ENCODE assay signal across 12 mouse cellular contexts in the genomic region with DNA sequence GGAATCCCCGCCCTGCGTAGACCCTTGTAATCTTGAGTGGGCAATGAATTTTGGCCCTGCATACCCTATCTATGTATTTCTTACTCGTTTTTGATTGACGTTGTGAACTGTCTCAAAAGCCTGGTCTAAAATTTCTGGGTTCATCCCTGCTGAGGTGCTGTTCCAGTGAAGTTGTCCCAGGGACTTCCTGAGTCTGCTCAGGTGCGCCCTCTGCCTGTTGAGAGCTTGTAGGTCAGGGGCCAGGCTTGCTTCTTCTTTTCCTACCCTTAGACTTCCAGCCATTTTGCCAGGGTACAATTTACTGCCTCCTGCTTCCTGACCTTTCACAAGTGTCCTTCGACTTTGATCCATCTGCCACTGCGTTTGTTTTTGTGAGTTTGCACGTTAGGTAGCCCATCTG. TPM values are rescaled to one million over a fixed set of nuclear protein-coding genes. Genes with fewer than 3 reads are reported as not detected.
DNase-seq lines count a peak whose midpoint lies in the region; ATAC-seq and TF ChIP-seq lines count a peak whose summit lies in the region.
"Not testable (repeated sequence)": the region's sequence is repeated elsewhere in the genome, so short reads cannot be mapped to it uniquely, and the experiment has no call there.
"Had no signal": no experiment of that assay in that cellular context is flagged by ENCODE, and none has a peak within 500 bp of the region (broad histone marks: within the 10 kb centered on the region; RNA-seq: fewer than 3 reads in every experiment).

No protein-coding gene starts in this region.

- not testable (repeated sequence) for TF ChIP-seq POLR2A in limb, embryonic 14.5 days (IDR thresholded peaks at IDR 0.05; ENCODE audit: borderline replicate concordance, extremely low read depth, insufficient read depth, insufficient read length)

- not testable (repeated sequence) for ATAC-seq in forebrain, postnatal 0 days; heart, embryonic 16.5 days (replicated peaks; ENCODE audit: extremely low read depth, insufficient read depth, low FRiP score); kidney, embryonic 15.5 days (replicated peaks; ENCODE audit: low FRiP score); limb, embryonic 14.5 days (ENCODE audit: low FRiP score, low read depth); midbrain, embryonic 16.5 days

- H3K9me3 ChIP-seq in E14TG2a.4 (ENCODE audit: low read length); forebrain, postnatal 0 days (ENCODE audit: low read length); heart, embryonic 16.5 days (replicated peaks; ENCODE audit: control insufficient read depth, low read length); kidney, embryonic 15.5 days (replicated peaks); limb, embryonic 14.5 days (ENCODE audit: control insufficient read depth, low read length); midbrain, embryonic 16.5 days (replicated peaks; ENCODE audit: control insufficient read depth, low read length, poor library complexity, severe bottlenecking): not testable (repeated sequence)

- peak overlapping the region; percentile 29 for H3K4me2 ChIP-seq in forebrain, postnatal 0 days (ENCODE audit: low read depth)
- H3K4me2 ChIP-seq in heart, embryonic 16.5 days (ENCODE audit: low read depth, low read length): peak overlapping the region; percentile 44
- H3K4me2 ChIP-seq in kidney, embryonic 15.5 days: peak overlapping the region; percentile 39
- not testable (repeated sequence) for H3K4me2 ChIP-seq in limb, embryonic 14.5 days (replicated peaks; ENCODE audit: low read depth, low read length, severe bottlenecking)
- peak overlapping the region; percentile 45 for H3K4me2 ChIP-seq in midbrain, embryonic 16.5 days (ENCODE audit: low read length)

- H3K4me3 ChIP-seq in E14TG2a.4 (replicated peaks; ENCODE audit: low read length); forebrain, postnatal 0 days (ENCODE audit: low read depth, low read length); kidney, embryonic 15.5 days (replicated peaks); limb, embryonic 14.5 days (replicated peaks; ENCODE audit: low read length): not testable (repeated sequence)
- H3K4me3 ChIP-seq in heart, embryonic 16.5 days (ENCODE audit: low read length): peak overlapping the region; percentile 33
- peak overlapping the region; percentile 21; the same call in 1 of the 2 replicates for H3K4me3 ChIP-seq in midbrain, embryonic 16.5 days (ENCODE audit: low read depth, low read length)

- not testable (repeated sequence) for H3K27me3 ChIP-seq in E14TG2a.4 (ENCODE audit: insufficient read depth, low read length); forebrain, postnatal 0 days (ENCODE audit: insufficient read depth, low read length); heart, embryonic 16.5 days (ENCODE audit: control insufficient read depth, insufficient read depth, low read length); kidney, embryonic 15.5 days; limb, embryonic 14.5 days (ENCODE audit: control insufficient read depth, insufficient read depth, low read length); midbrain, embryonic 16.5 days (ENCODE audit: control insufficient read depth, insufficient read depth, low read depth, low read length)

- not testable (repeated sequence) for H3K36me3 ChIP-seq in E14TG2a.4 (ENCODE audit: insufficient read depth, low read length); forebrain, postnatal 0 days (ENCODE audit: insufficient read depth); heart, embryonic 16.5 days (ENCODE audit: control insufficient read depth, insufficient read depth); kidney, embryonic 15.5 days; limb, embryonic 14.5 days (ENCODE audit: control insufficient read depth, insufficient read depth, low read length); midbrain, embryonic 16.5 days (ENCODE audit: control insufficient read depth, insufficient read depth, low read length)

- DNase-seq in cerebellum, postnatal 10 days: peak; percentile 10 to 17
- DNase-seq in forebrain, postnatal 0 days: not testable (repeated sequence)
- DNase-seq in limb, embryonic 14.5 days (ENCODE audit: low spot score): peak; percentile 2
- peak; percentile 9 for DNase-seq in telencephalon, adult 2 months (ENCODE audit: low read depth, low spot score)

- not testable (repeated sequence) for H3K9ac ChIP-seq in forebrain, postnatal 0 days; heart, embryonic 16.5 days (ENCODE audit: low read length); kidney, embryonic 15.5 days; limb, embryonic 14.5 days (ENCODE audit: low read depth, low read length, severe bottlenecking); midbrain, embryonic 16.5 days (ENCODE audit: low read depth, low read length)

- WGBS in forebrain, postnatal 0 days: 4% methylated on average over 4 of the region's 8 CpGs
- WGBS in heart, embryonic 16.5 days: 3% methylated on average over 3 of the region's 8 CpGs
- 2% methylated on average over 6 of the region's 8 CpGs for WGBS in kidney, embryonic 15.5 days
- 0% methylated on average over 4 of the region's 8 CpGs for WGBS in limb, embryonic 14.5 days
- WGBS in midbrain, embryonic 16.5 days: 1% methylated on average over 3 of the region's 8 CpGs

- H3K27ac ChIP-seq in forebrain, postnatal 0 days (ENCODE audit: low read depth, low read length); heart, embryonic 16.5 days (ENCODE audit: low read length); kidney, embryonic 15.5 days; limb, embryonic 14.5 days (replicated peaks; ENCODE audit: low read depth, low read length); midbrain, embryonic 16.5 days (ENCODE audit: low read length): not testable (repeated sequence)

- H3K4me1 ChIP-seq in E14TG2a.4 (replicated peaks; ENCODE audit: low read depth, low read length); forebrain, postnatal 0 days (ENCODE audit: insufficient read depth); heart, embryonic 16.5 days (ENCODE audit: control insufficient read depth, insufficient read depth, low read length); kidney, embryonic 15.5 days; limb, embryonic 14.5 days (ENCODE audit: control insufficient read depth, insufficient read depth, low read length); midbrain, embryonic 16.5 days (ENCODE audit: control insufficient read depth, insufficient read depth, low read length): not testable (repeated sequence)

- TF ChIP-seq CTCF in E14TG2a.4 (conservative IDR thresholded peaks at IDR 0.05; ENCODE audit: low read length): peak; percentile 29; the same call in 1 of the 2 replicates
- TF ChIP-seq CTCF in forebrain, postnatal 0 days (IDR thresholded peaks at IDR 0.05; ENCODE audit: low read depth): peak; percentile 60

RNA-seq across cellular contexts. Expression of a gene that starts 1.0 kb away (rescaled TPM):
- total RNA-seq in forebrain, postnatal 0 days (2014; rRNA removed): 0.24 and 0.54 TPM in 2 replicates
- polyA plus RNA-seq in forebrain, postnatal 0 days (2015; fragmentation: Nextera tagmentation; extraction: Ambion mirVana): 0.43 TPM in 1 of 2 replicates, not detected in the other
- not detected in 2 replicates for polyA plus RNA-seq in heart, embryonic 16.5 days (2015; fragmentation: Nextera tagmentation; extraction: Ambion mirVana)
- not detected in 2 replicates for polyA plus RNA-seq in kidney, embryonic 15.5 days (2015; fragmentation: Nextera tagmentation; extraction: Ambion mirVana)
- polyA plus RNA-seq in limb, embryonic 14.5 days (2012; rRNA removed): not detected in 2 replicates
- not detected in 2 replicates for polyA plus RNA-seq in limb, embryonic 14.5 days (2014; fragmentation: Nextera tagmentation; extraction: Ambion mirVana)
- not detected in 2 replicates for polyA plus RNA-seq in midbrain, embryonic 16.5 days (2015; fragmentation: Nextera tagmentation; extraction: Ambion mirVana)
- total RNA-seq: adrenal gland, postnatal 14 days; heart, postnatal 10 days; left cerebral cortex, adult 18-20 months; megakaryocyte progenitor cell, adult 5-6 weeks had no signal
